Mouse (Mus musculus): ENCODE measurements around the gene Saxo1. TPM values are rescaled to one million over a fixed set of nuclear protein-coding genes. Genes with fewer than 3 reads are reported as not detected.

The Saxo1 gene
- polyA plus RNA-seq, 1 experiment from 2014 or later, result 0.15 TPM

GRCm38 (mm10) chr4:86555035-86555707 lies 3.0 kb downstream of the Saxo1 start:
- H3K36me3 ChIP-seq, result no peaks in the 10 kb centered on the region
- H3K4me3 ChIP-seq (replicated peaks), result no peak overlapping the region
- no peak overlapping the region for H3K27ac ChIP-seq
- no peaks in the 10 kb centered on the region for H3K4me1 ChIP-seq
- H3K4me2 ChIP-seq, result no peak overlapping the region
- no peak overlapping the region for H3K9ac ChIP-seq
- ATAC-seq (ENCODE audit: insufficient read depth, low FRiP score, low read depth), result no peak
- WGBS, result 21% methylated on average over 6 of the region's 6 CpGs
- H3K27me3 ChIP-seq (replicated peaks), result no peaks in the 10 kb centered on the region
- H3K9me3 ChIP-seq, result no peaks in the 10 kb centered on the region

- 80% methylated on average over 9 of the region's 9 CpGs for WGBS
- 0 out of 2 replicates have a peak, but pooled peaks cover 3% of the 10 kb centered on the region for H3K4me1 ChIP-seq
- no peaks in the 10 kb centered on the region for H3K36me3 ChIP-seq
- H3K9ac ChIP-seq, result no peak overlapping the region
- no peak overlapping the region for H3K27ac ChIP-seq
- no peak overlapping the region for H3K4me3 ChIP-seq (replicated peaks)
- no peak overlapping the region for H3K4me2 ChIP-seq
- no peaks in the 10 kb centered on the region for H3K9me3 ChIP-seq
- no peaks in the 10 kb centered on the region for H3K27me3 ChIP-seq (replicated peaks)
- no peak for ATAC-seq (ENCODE audit: insufficient read depth, low FRiP score, low read depth)
These were observed 9.8 kb downstream of the Saxo1 start for GRCm38 (mm10) chr4:86548332-86548731.

- Histone ChIP-seq H3K27ac (no peak overlapping the region), H3K9me3 (no peaks in the 10 kb centered on the region), H3K4me3 (replicated peaks) (no peak overlapping the region), H3K4me1 (0 out of 2 replicates have a peak, but pooled peaks cover 3% of the 10 kb centered on the region), H3K4me2 (no peak overlapping the region), H3K27me3 (replicated peaks) (no peaks in the 10 kb centered on the region), H3K36me3 (no peaks in the 10 kb centered on the region), H3K9ac (no peak overlapping the region)
- WGBS, result 51% methylated on average over 5 of the region's 5 CpGs
- no peak for ATAC-seq (ENCODE audit: insufficient read depth, low FRiP score, low read depth)
These were observed 12.5 kb downstream of the Saxo1 start for GRCm38 (mm10) chr4:86545615-86546014.

GRCm38 (mm10) chr4:86543999-86544398 lies 14.1 kb downstream of the Saxo1 start:
- 0 out of 2 replicates have a peak, but pooled peaks cover 3% of the 10 kb centered on the region for H3K4me1 ChIP-seq
- no peak overlapping the region for H3K4me2 ChIP-seq
- H3K36me3 ChIP-seq, result no peaks in the 10 kb centered on the region
- ATAC-seq (ENCODE audit: insufficient read depth, low FRiP score, low read depth), result no peak
- WGBS, result 91% methylated on average over 3 of the region's 3 CpGs
- no peak overlapping the region for H3K4me3 ChIP-seq (replicated peaks)
- no peak overlapping the region for H3K9ac ChIP-seq
- no peaks in the 10 kb centered on the region for H3K9me3 ChIP-seq
- no peak overlapping the region for H3K27ac ChIP-seq
- H3K27me3 ChIP-seq (replicated peaks), result no peaks in the 10 kb centered on the region

- Histone ChIP-seq H3K9me3 (no peaks in the 10 kb centered on the region), H3K27me3 (replicated peaks) (no peaks in the 10 kb centered on the region), H3K27ac (no peak overlapping the region), H3K4me2 (no peak overlapping the region), H3K4me1 (0 out of 2 replicates have a peak, but pooled peaks cover 3% of the 10 kb centered on the region), H3K4me3 (replicated peaks) (no peak overlapping the region), H3K36me3 (no peaks in the 10 kb centered on the region), H3K9ac (no peak overlapping the region)
- ATAC-seq (ENCODE audit: insufficient read depth, low FRiP score, low read depth), result no peak
- WGBS, result 75% methylated on average over 1 of the region's 1 CpGs
These were observed 16.6 kb downstream of the Saxo1 start for GRCm38 (mm10) chr4:86541573-86541972.

- ATAC-seq (ENCODE audit: insufficient read depth, low FRiP score, low read depth), result no peak
- no peaks in the 10 kb centered on the region for H3K36me3 ChIP-seq
- no peaks in the 10 kb centered on the region for H3K4me1 ChIP-seq
- no peak overlapping the region for H3K4me3 ChIP-seq (replicated peaks)
- H3K4me2 ChIP-seq, result no peak overlapping the region
- WGBS, result 88% methylated on average over 5 of the region's 5 CpGs
- no peaks in the 10 kb centered on the region for H3K27me3 ChIP-seq (replicated peaks)
- H3K9me3 ChIP-seq, result no peaks in the 10 kb centered on the region
- H3K27ac ChIP-seq, result no peak overlapping the region
- no peak overlapping the region for H3K9ac ChIP-seq
These were observed 19.2 kb downstream of the Saxo1 start for GRCm38 (mm10) chr4:86538936-86539335.

GRCm38 (mm10) chr4:86537972-86538371 lies 20.2 kb downstream of the Saxo1 start:
- no peak overlapping the region for H3K4me2 ChIP-seq
- no peaks in the 10 kb centered on the region for H3K27me3 ChIP-seq (replicated peaks)
- H3K4me3 ChIP-seq (replicated peaks), result no peak overlapping the region
- no peaks in the 10 kb centered on the region for H3K36me3 ChIP-seq
- H3K9me3 ChIP-seq, result no peaks in the 10 kb centered on the region
- 39% methylated on average over 4 of the region's 4 CpGs for WGBS
- no peak for ATAC-seq (ENCODE audit: insufficient read depth, low FRiP score, low read depth)
- H3K27ac ChIP-seq, result no peak overlapping the region
- no peak overlapping the region for H3K9ac ChIP-seq
- no peaks in the 10 kb centered on the region for H3K4me1 ChIP-seq

GRCm38 (mm10) chr4:86534091-86534481 lies 24.0 kb downstream of the Saxo1 start:
- Histone ChIP-seq H3K36me3 (no peaks in the 10 kb centered on the region), H3K27me3 (replicated peaks) (no peaks in the 10 kb centered on the region), H3K27ac (no peak overlapping the region), H3K9ac (no peak overlapping the region), H3K4me1 (no peaks in the 10 kb centered on the region), H3K9me3 (no peaks in the 10 kb centered on the region), H3K4me2 (no peak overlapping the region), H3K4me3 (replicated peaks) (no peak overlapping the region)
- no peak for ATAC-seq (ENCODE audit: insufficient read depth, low FRiP score, low read depth)
- WGBS, result 57% methylated on average over 5 of the region's 5 CpGs

GRCm38 (mm10) chr4:86533406-86534090 lies 24.6 kb downstream of the Saxo1 start:
- no peaks in the 10 kb centered on the region for H3K27me3 ChIP-seq (replicated peaks)
- no peak overlapping the region for H3K9ac ChIP-seq
- no peak for ATAC-seq (ENCODE audit: insufficient read depth, low FRiP score, low read depth)
- no peak overlapping the region for H3K4me2 ChIP-seq
- H3K4me3 ChIP-seq (replicated peaks), result no peak overlapping the region
- H3K4me1 ChIP-seq, result no peaks in the 10 kb centered on the region
- WGBS, result 66% methylated on average over 8 of the region's 8 CpGs
- H3K9me3 ChIP-seq, result no peaks in the 10 kb centered on the region
- no peaks in the 10 kb centered on the region for H3K36me3 ChIP-seq
- no peak overlapping the region for H3K27ac ChIP-seq

- H3K36me3 ChIP-seq, result no peaks in the 10 kb centered on the region
- H3K4me2 ChIP-seq, result no peak overlapping the region
- WGBS, result 75% methylated on average over 6 of the region's 6 CpGs
- no peaks in the 10 kb centered on the region for H3K9me3 ChIP-seq
- no peak overlapping the region for H3K9ac ChIP-seq
- H3K27me3 ChIP-seq (replicated peaks), result no peaks in the 10 kb centered on the region
- H3K4me1 ChIP-seq, result no peaks in the 10 kb centered on the region; the same call in 1 of the 2 replicates
- ATAC-seq (ENCODE audit: insufficient read depth, low FRiP score, low read depth), result no peak
- no peak overlapping the region for H3K4me3 ChIP-seq (replicated peaks)
- H3K27ac ChIP-seq, result no peak overlapping the region
These were observed 29.0 kb downstream of the Saxo1 start for GRCm38 (mm10) chr4:86529161-86529560.

- 53% methylated on average over 11 of the region's 11 CpGs for WGBS
- Histone ChIP-seq H3K4me3 (replicated peaks) (no peak overlapping the region), H3K27me3 (replicated peaks) (no peaks in the 10 kb centered on the region), H3K9me3 (no peaks in the 10 kb centered on the region), H3K4me2 (no peak overlapping the region), H3K9ac (no peak overlapping the region), H3K36me3 (no peaks in the 10 kb centered on the region), H3K4me1 (no peaks in the 10 kb centered on the region; the same call in 1 of the 2 replicates), H3K27ac (no peak overlapping the region)
- ATAC-seq (ENCODE audit: insufficient read depth, low FRiP score, low read depth), result no peak; the same call in 1 of the 2 replicates
These were observed 30.7 kb downstream of the Saxo1 start for GRCm38 (mm10) chr4:86527162-86528136.

Data from stomach, embryonic 15.5 days (tissue).